Comparison of ENCODE assay signal across 8 mouse cellular contexts in genomic region chr5:37338288-37338687, GRCm38 (mm10). TPM values are rescaled to one million over a fixed set of nuclear protein-coding genes. Genes with fewer than 3 reads are reported as not detected.
DNase-seq lines count a peak whose midpoint lies in the region; ATAC-seq lines count a peak whose summit lies in the region.

Evc2 (plus strand) TSS chr5:37338499.

- peak; percentile 88 for ATAC-seq in intestine, embryonic 16.5 days

- no peaks in the 10 kb centered on the region; the same call in 1 of the 2 replicates for H3K27me3 ChIP-seq in embryonic facial prominence, embryonic 10.5 days (replicated peaks; ENCODE audit: low read depth, poor library complexity, severe bottlenecking)
- no peaks in the 10 kb centered on the region for H3K27me3 ChIP-seq in intestine, embryonic 16.5 days (replicated peaks; ENCODE audit: control insufficient read depth, insufficient read depth, low read length)

- peak within 1 kb of the TSS; percentile 91 for H3K4me2 ChIP-seq in intestine, embryonic 16.5 days (ENCODE audit: low read depth, low read length)

- under 1% methylated on average over 27 of the region's 27 CpGs for WGBS in embryonic facial prominence, embryonic 10.5 days
- under 1% methylated on average over 27 of the region's 27 CpGs for WGBS in intestine, embryonic 16.5 days

- no peaks in the 10 kb centered on the region for H3K9me3 ChIP-seq in embryonic facial prominence, embryonic 10.5 days
- no peaks in the 10 kb centered on the region for H3K9me3 ChIP-seq in intestine, embryonic 16.5 days (ENCODE audit: control insufficient read depth, low read length)

- peaks cover 59% of the 10 kb centered on the region for H3K4me1 ChIP-seq in embryonic facial prominence, embryonic 10.5 days
- peaks cover 23% of the 10 kb centered on the region for H3K4me1 ChIP-seq in intestine, embryonic 16.5 days (ENCODE audit: control insufficient read depth, insufficient read depth, low read length)

- DNase-seq in adrenal gland, adult 18-20 months (ENCODE audit: low spot score in 2 of 2) = peak; percentile 71 to 75
- DNase-seq in embryonic facial prominence, embryonic 10.5 days (ENCODE audit: low spot score) = peak; percentile 92
- DNase-seq in gastrocnemius, postnatal 4 days (ENCODE audit: low spot score in 2 of 2) = peak; percentile 73 to 84
- peak; percentile 38 to 83 for DNase-seq in left cerebral cortex, adult 9 months (ENCODE audit: low spot score in 2 of 2)
- peak; percentile 54 for DNase-seq in lung, postnatal 36 days
- DNase-seq in right cerebral cortex, postnatal 25 days = peak; percentile 81
- no peak for DNase-seq in spleen, postnatal 10 days (ENCODE audit: low spot score in 2 of 2)

- peaks cover 29% of the 10 kb centered on the region for H3K36me3 ChIP-seq in embryonic facial prominence, embryonic 10.5 days (replicated peaks)
- no peaks in the 10 kb centered on the region for H3K36me3 ChIP-seq in intestine, embryonic 16.5 days (ENCODE audit: control insufficient read depth, insufficient read depth, low read length)

- H3K9ac ChIP-seq in intestine, embryonic 16.5 days (ENCODE audit: low read depth, low read length) = peak within 1 kb of the TSS; percentile 76

- H3K27ac ChIP-seq in embryonic facial prominence, embryonic 10.5 days (replicated peaks) = peak within 1 kb of the TSS; percentile 84
- H3K27ac ChIP-seq in intestine, embryonic 16.5 days (ENCODE audit: low read length) = peak within 1 kb of the TSS; percentile 65

- peak within 1 kb of the TSS; percentile 69 for H3K4me3 ChIP-seq in embryonic facial prominence, embryonic 10.5 days
- H3K4me3 ChIP-seq in intestine, embryonic 16.5 days (ENCODE audit: low read length) = peak within 1 kb of the TSS; percentile 71

RNA-seq across cellular contexts. Expression of gene Evc2, which starts in this region (rescaled TPM):
- total RNA-seq in adrenal gland, adult 18-20 months (2021) = 10 to 100 TPM; 15.1 to 16.4 TPM
- 21.7 and 21.9 TPM in 2 replicates for polyA plus RNA-seq in embryonic facial prominence, embryonic 10.5 days (2016; fragmentation: Nextera tagmentation; extraction: Ambion mirVana)
- 10 to 100 TPM; 17.4 to 17.9 TPM for total RNA-seq in gastrocnemius, postnatal 4 days (2021)
- 8.5 and 9.4 TPM in 2 replicates for polyA plus RNA-seq in intestine, embryonic 16.5 days (2015; fragmentation: Nextera tagmentation; extraction: Ambion mirVana)

Comparison
In these comparisons a context has a peak if more than half of its experiments do, and no peak if none do; other contexts are left out.
1. DNase-seq: peak in adrenal gland, adult 18-20 months (2 of 2), embryonic facial prominence, embryonic 10.5 days (single experiment), gastrocnemius, postnatal 4 days (2 of 2), left cerebral cortex, adult 9 months (2 of 2), lung, postnatal 36 days (single experiment) and right cerebral cortex, postnatal 25 days (single experiment); none in spleen, postnatal 10 days (0 of 2).